Mouse (Mus musculus): ENCODE results near the gene Stbd1.

Stbd1 gene

GRCm38 (mm10) chr5:92640861-92641260 is 38.0 kb downstream of the Stbd1 start:
- no peak for DNase-seq (ENCODE audit: low read depth, low spot score)

All from skeletal muscle tissue, adult 2 months (tissue).